Mouse (Mus musculus) frontal cortex, postnatal 10 days (tissue): ENCODE results near the gene Stil.

Experiments used
- DNase-seq, 2 experiments: peaks; one replicate each; pipeline ENCODE4 v3.0.0; 2022; ENCODE audit warnings: low spot score in 2 of 2, mixed read lengths in 1 of 2

The Stil gene

GRCm38 (mm10) chr4:115048190-115048589, 48.2 kb downstream of the Stil start:
- no peak for DNase-seq

GRCm38 (mm10) chr4:115051245-115051644, 51.3 kb downstream of the Stil start:
- no peak for DNase-seq

GRCm38 (mm10) chr4:115052343-115053005, 52.5 kb downstream of the Stil start:
- DNase-seq, result peak in 1 of 2 experiments; percentile 53

GRCm38 (mm10) chr4:115055044-115055443, 55.1 kb downstream of the Stil start:
- DNase-seq, result no peak

GRCm38 (mm10) chr4:115055691-115056090, 55.7 kb downstream of the Stil start:
- DNase-seq, result no peak

GRCm38 (mm10) chr4:115056371-115056920, 56.5 kb downstream of the Stil start, which contains the start of gene Tal1:
Tal1 (plus strand) TSS chr4:115056426.
- DNase-seq, result no peak

- peak in 1 of 2 experiments; percentile 51 for DNase-seq
These were observed 57.1 kb downstream of the Stil start for GRCm38 (mm10) chr4:115056921-115057673.

GRCm38 (mm10) chr4:115057674-115058316, 57.8 kb downstream of the Stil start:
- DNase-seq, result no peak

GRCm38 (mm10) chr4:115058317-115058761, 58.4 kb downstream of the Stil start:
- DNase-seq, result no peak

GRCm38 (mm10) chr4:115058871-115059590, 59.1 kb downstream of the Stil start:
- no peak for DNase-seq

GRCm38 (mm10) chr4:115059871-115060270, 59.9 kb downstream of the Stil start:
- DNase-seq, result no peak

GRCm38 (mm10) chr4:115060753-115061152, 60.8 kb downstream of the Stil start:
- DNase-seq, result no peak

GRCm38 (mm10) chr4:115062540-115062874, 62.5 kb downstream of the Stil start:
- no peak for DNase-seq

GRCm38 (mm10) chr4:115062875-115063517, 63.0 kb downstream of the Stil start:
- DNase-seq, result peak; percentile 37 to 60

- DNase-seq, result no peak
These were observed 63.7 kb downstream of the Stil start for GRCm38 (mm10) chr4:115063518-115064239.

- DNase-seq, result no peak
These were observed 71.7 kb downstream of the Stil start for GRCm38 (mm10) chr4:115071668-115072067.

GRCm38 (mm10) chr4:115074789-115075188, 74.8 kb downstream of the Stil start:
- no peak for DNase-seq

- DNase-seq, result no peak
These were observed 75.4 kb downstream of the Stil start for GRCm38 (mm10) chr4:115075204-115075915.

- peak in 1 of 2 experiments; percentile 29 for DNase-seq
These were observed 79.2 kb downstream of the Stil start for GRCm38 (mm10) chr4:115078892-115079820.
